Mouse (Mus musculus): ENCODE data around the gene Rac2. TPM values are rescaled to one million over a fixed set of nuclear protein-coding genes. Genes with fewer than 3 reads are reported as not detected.

Gene Rac2
- polyA plus RNA-seq, 1 experiment, result 187 TPM

DNA sequence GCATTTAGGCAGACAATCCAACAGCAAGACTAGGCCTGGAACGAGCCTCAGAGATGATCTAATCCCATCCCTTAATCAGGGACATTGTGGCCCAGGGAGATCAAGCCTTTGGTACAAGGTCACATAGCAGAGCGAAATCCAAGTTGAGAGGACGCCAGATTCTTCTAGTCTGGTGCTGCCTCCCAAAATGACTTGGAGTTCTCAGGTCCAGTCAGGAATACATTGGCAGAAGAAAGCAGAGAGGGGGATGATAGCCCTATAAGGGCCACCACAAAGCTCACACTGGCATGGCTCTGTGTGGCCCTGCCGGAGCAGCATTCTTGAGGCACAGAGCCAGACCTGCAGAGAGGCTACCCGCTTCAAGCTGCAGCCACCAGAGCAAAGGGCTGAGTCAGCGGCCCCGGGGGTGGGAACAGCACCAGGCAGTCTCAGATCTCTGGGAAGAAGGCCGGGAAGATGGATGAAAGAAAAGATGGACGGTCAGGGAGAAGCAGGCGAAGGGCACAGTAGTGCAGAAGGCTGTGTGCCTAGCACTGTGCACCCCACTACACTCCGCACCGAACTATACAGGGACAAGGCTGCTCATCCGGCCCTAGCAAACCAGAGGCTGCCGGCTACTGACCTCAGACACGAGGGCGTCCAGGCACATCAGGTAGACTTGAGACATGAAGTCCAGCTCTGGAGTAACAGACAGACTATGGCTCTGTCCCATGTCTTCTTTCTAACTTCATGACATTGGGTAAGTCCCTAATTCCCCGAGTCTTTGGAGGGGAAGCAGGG, 41.7 kb downstream of the Rac2 start, which contains the start of gene C1qtnf6:
TSS of gene C1qtnf6 (minus strand) at position 746 of the 780 bp plus-strand sequence.
- DNase-seq, result peak; percentile 47
- Histone ChIP-seq H3K4me3 (replicated peaks; ENCODE audit: extremely low read depth, low read depth, low read length) (peak within 1 kb of the TSS; percentile 36), H3K4me1 (ENCODE audit: control insufficient read depth, insufficient read depth, low read length) (peaks cover 12% of the 10 kb centered on the region; the same call in 1 of the 2 replicates)
- 57% methylated on average over 17 of the region's 17 CpGs for WGBS
- TF ChIP-seq POLR2A (IDR thresholded peaks at IDR 0.05; ENCODE audit: borderline replicate concordance, extremely low read depth, low read depth, low read length), result no peak
- TF ChIP-seq CTCF (IDR thresholded peaks at IDR 0.05; ENCODE audit: insufficient read depth, low read length), result no peak

DNA sequence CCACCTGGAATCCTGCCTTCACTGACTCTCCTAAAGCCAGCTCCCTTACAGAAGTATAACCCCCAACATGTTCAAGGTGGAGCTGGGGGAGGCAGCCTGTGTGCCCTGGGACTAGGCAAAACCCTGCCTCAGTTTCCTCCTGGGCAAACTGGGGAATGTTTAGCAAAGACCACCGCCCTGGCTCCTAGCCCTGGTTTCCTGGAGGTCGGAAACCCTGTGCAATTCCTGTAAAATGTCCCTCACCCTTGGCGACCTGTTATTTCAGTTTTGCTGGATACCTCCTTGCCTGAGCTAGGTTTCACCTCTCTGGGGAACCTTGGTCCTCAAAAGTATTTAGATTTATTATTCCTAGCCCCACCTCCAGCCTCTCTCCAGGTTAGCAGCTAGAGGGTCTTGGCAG, 42.4 kb downstream of the Rac2 start:
- TF ChIP-seq CTCF (IDR thresholded peaks at IDR 0.05; ENCODE audit: insufficient read depth, low read length), result no peak
- no peak for TF ChIP-seq POLR2A (IDR thresholded peaks at IDR 0.05; ENCODE audit: borderline replicate concordance, extremely low read depth, low read depth, low read length)
- WGBS, result 83% methylated on average over 3 of the region's 3 CpGs
- peaks cover 12% of the 10 kb centered on the region; the same call in 1 of the 2 replicates for H3K4me1 ChIP-seq (ENCODE audit: control insufficient read depth, insufficient read depth, low read length)
- H3K4me3 ChIP-seq (replicated peaks; ENCODE audit: extremely low read depth, low read depth, low read length), result no peak overlapping the region
- DNase-seq, result no peak

DNA sequence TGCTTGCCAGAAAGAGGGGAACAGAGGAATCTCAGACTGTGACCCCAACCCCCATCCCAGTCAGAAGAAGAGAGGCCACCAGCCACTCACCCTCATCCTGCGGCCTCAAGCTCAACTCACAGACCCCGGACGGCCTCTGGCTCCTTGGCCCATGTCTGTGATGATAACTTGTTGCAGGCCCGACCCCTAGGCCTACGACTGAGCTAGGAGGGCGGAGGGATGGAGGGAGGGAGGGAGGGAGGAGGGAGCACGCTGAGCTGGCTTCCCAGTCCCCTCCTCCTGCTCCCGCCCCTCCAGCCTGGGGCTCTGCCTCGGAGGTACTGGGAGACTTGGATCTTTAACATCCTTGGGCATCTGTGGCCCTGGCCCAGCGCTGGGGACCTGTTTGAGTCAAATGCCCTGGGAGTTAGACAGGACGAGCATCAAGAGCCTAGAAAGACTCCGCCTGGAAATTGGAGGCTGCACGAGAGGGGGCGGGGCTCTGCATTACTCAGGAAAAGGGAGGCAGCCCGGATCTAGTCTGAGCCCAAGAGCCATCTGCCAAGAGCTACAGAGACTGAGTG, 43.1 kb downstream of the Rac2 start:
- WGBS, result 17% methylated on average over 15 of the region's 15 CpGs
- Histone ChIP-seq H3K4me3 (replicated peaks; ENCODE audit: extremely low read depth, low read depth, low read length) (peak overlapping the region; percentile 62), H3K4me1 (ENCODE audit: control insufficient read depth, insufficient read depth, low read length) (peaks cover 12% of the 10 kb centered on the region; the same call in 1 of the 2 replicates)
- peak; percentile 70 for DNase-seq
- TF ChIP-seq CTCF (IDR thresholded peaks at IDR 0.05; ENCODE audit: insufficient read depth, low read length), result no peak
- peak; percentile 64; the same call in 1 of the 2 replicates for TF ChIP-seq POLR2A (IDR thresholded peaks at IDR 0.05; ENCODE audit: borderline replicate concordance, extremely low read depth, low read depth, low read length)

DNA sequence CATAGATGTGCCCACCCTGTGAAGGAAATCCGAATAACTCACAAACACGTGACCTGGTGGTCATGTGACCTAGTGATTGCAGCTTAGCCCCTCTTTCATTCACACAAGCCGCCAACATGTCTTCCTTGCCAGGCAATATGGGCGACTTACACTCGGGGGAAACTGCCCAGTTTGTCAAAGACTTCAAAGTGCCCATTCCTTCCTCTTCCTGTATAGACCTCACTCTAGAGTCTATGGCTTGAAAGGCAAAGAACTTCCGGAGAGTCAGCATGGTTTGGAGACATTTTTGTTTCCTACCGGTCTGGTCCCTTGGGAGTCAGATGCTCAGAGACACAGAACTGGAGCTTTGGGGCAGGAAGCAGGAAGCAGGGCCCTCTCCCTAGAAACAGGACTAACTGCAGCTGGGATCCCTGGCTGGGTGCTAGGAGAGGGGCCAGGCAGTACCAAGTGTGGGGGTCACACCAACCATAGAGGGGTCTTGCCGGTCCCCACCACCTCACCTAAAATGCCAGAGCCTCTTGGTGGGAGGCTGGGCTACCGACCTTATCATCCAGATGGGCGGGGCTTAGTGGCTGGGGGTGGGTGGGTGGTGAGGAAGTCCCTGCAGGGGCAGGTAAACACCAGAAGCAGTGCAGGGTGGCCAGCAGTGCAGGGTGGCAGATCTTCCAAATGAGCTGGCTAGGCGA, 43.7 kb downstream of the Rac2 start:
- Histone ChIP-seq H3K4me3 (replicated peaks; ENCODE audit: extremely low read depth, low read depth, low read length) (peak overlapping the region; percentile 62), H3K4me1 (ENCODE audit: control insufficient read depth, insufficient read depth, low read length) (peaks cover 12% of the 10 kb centered on the region; the same call in 1 of the 2 replicates)
- TF ChIP-seq CTCF (IDR thresholded peaks at IDR 0.05; ENCODE audit: insufficient read depth, low read length), result no peak
- TF ChIP-seq POLR2A (IDR thresholded peaks at IDR 0.05; ENCODE audit: borderline replicate concordance, extremely low read depth, low read depth, low read length), result no peak
- DNase-seq, result peak; percentile 17
- WGBS, result 20% methylated on average over 11 of the region's 11 CpGs

DNA sequence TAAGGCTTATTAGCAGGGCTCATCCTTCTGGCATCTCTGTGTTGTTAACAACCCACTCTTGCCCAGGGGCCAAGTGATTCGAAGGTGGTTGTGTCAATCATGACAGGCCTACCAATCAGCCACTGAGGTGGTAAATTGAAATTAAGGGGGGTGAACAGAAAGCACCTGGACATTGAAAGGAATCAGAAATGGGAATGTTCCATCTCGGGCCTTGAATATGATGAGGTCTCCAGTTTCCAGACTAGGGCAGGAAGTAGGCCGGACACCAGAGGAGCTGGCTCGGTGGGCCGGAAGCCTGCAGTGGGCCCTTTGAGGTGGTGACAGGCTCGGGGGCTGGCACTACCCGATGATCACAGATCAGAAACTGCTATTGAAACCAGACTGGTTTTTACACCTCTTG, 44.6 kb downstream of the Rac2 start:
- Histone ChIP-seq H3K4me3 (replicated peaks; ENCODE audit: extremely low read depth, low read depth, low read length) (no peak overlapping the region), H3K4me1 (ENCODE audit: control insufficient read depth, insufficient read depth, low read length) (peaks cover 12% of the 10 kb centered on the region; the same call in 1 of the 2 replicates)
- 42% methylated on average over 7 of the region's 7 CpGs for WGBS
- TF ChIP-seq POLR2A (IDR thresholded peaks at IDR 0.05; ENCODE audit: borderline replicate concordance, extremely low read depth, low read depth, low read length) (no peak), CTCF (IDR thresholded peaks at IDR 0.05; ENCODE audit: insufficient read depth, low read length) (no peak)
- DNase-seq, result no peak

DNA sequence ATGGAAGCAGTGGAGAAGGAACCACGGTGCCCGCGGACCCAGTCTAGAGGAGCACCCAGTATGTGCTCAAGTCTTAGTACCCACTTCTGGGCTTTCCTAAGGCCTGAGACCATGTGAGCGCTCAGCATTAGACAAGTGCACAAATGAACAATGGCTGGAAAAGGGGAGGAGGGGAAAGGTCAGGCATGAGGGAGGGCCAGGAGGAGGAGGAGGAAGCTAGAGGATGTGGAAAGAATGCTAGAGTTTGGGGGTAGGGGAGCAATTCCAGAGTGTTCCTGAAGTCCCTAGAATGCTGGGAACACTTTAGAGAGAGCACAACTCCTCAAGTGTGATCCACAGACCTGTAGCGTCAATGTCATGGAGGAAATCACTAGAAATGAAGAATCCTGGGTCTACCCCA, 48.4 kb downstream of the Rac2 start:
- 86% methylated on average over 5 of the region's 5 CpGs for WGBS
- no peak for DNase-seq

DNA sequence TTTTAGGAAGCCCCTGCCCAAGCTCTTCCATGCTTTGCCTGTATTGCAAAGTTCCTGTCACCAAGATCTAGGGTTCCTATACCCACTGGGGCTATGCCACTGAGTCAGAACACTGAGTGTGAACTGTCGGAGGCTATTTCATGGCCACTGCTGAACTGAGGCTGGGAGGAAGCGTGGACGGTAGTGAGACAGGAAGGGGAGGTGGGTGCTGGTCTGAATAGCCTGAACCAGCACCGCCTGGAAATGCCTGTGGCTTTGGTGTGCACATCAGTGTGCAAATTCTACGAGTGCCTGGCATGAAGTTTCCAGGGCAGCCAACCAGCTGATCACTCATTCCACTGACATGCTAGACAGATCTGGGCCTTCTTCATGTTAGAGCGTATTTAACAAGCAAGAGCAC, 50.7 kb downstream of the Rac2 start:
- DNase-seq, result no peak
- Histone ChIP-seq H3K4me1 (ENCODE audit: control insufficient read depth, insufficient read depth, low read length) (peaks cover 4% of the 10 kb centered on the region; the same call in 1 of the 2 replicates), H3K4me3 (replicated peaks; ENCODE audit: extremely low read depth, low read depth, low read length) (no peak overlapping the region)
- 55% methylated on average over 6 of the region's 6 CpGs for WGBS
- TF ChIP-seq POLR2A (IDR thresholded peaks at IDR 0.05; ENCODE audit: borderline replicate concordance, extremely low read depth, low read depth, low read length), result no peak
- TF ChIP-seq CTCF (IDR thresholded peaks at IDR 0.05; ENCODE audit: insufficient read depth, low read length), result no peak

More for the DNA sequence above, 48.4 kb downstream of the Rac2 start:
- TF ChIP-seq POLR2A (IDR thresholded peaks at IDR 0.05; ENCODE audit: borderline replicate concordance, extremely low read depth, low read depth, low read length), result no peak
- no peak for TF ChIP-seq CTCF (IDR thresholded peaks at IDR 0.05; ENCODE audit: insufficient read depth, low read length)
- Histone ChIP-seq H3K4me1 (ENCODE audit: control insufficient read depth, insufficient read depth, low read length) (peaks cover 6% of the 10 kb centered on the region), H3K4me3 (replicated peaks; ENCODE audit: extremely low read depth, low read depth, low read length) (no peak overlapping the region)

DNA sequence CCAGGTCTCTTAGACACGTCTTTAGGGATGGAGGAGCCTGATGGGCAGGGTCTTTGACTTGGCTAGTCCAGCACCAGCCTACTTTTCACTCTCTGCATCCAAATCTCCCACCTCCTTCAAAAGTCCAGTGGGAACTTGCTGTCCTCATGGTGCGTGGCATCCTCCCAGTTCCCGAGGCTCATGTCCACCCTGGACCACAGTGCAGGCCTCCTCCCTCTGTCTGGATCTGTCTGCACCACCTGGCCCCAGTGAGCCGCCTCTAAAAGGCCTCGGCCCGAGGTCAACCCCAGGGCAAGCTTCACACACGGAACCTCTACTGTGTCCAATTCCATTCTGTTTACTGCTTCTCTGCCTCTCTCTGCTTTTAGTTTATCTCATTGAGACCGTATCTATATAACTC, 51.3 kb downstream of the Rac2 start:
- Histone ChIP-seq H3K4me1 (ENCODE audit: control insufficient read depth, insufficient read depth, low read length) (peaks cover 4% of the 10 kb centered on the region; the same call in 1 of the 2 replicates), H3K4me3 (replicated peaks; ENCODE audit: extremely low read depth, low read depth, low read length) (no peak overlapping the region)
- TF ChIP-seq CTCF (IDR thresholded peaks at IDR 0.05; ENCODE audit: insufficient read depth, low read length) (no peak), POLR2A (IDR thresholded peaks at IDR 0.05; ENCODE audit: borderline replicate concordance, extremely low read depth, low read depth, low read length) (no peak)
- 68% methylated on average over 8 of the region's 8 CpGs for WGBS
- DNase-seq, result no peak

DNA sequence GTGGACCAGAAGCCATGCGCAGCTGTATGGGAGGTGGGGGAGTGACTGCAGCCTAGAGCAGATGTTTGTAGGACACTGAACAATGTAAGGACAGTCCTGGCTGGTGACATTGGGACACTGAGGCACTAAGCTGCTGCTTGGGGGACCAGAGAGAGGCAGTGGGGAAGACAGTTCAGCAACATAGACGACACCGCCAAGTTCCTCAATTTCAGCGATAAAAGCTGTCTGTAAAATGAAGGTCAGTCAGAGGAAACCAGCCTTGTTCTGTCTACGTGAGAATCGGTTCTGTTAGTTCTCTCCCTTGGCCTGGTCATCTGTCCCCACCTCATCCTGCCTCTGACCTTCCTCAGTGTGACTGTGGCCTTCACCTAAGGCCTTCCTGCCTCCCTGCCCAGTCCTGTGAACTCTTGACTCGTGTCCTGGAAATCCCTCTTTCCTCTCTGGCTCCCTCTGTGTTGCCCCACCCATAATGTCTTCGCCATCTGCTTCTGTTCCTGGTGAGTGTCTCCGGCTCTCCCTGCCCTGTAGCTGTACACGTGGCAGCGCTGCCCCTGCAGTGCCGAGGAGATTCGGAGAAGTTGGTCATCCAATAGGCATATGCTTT, 52.4 kb downstream of the Rac2 start:
- Histone ChIP-seq H3K4me3 (replicated peaks; ENCODE audit: extremely low read depth, low read depth, low read length) (no peak overlapping the region), H3K4me1 (ENCODE audit: control insufficient read depth, insufficient read depth, low read length) (peaks cover 4% of the 10 kb centered on the region; the same call in 1 of the 2 replicates)
- WGBS, result 33% methylated on average over 13 of the region's 13 CpGs
- TF ChIP-seq POLR2A (IDR thresholded peaks at IDR 0.05; ENCODE audit: borderline replicate concordance, extremely low read depth, low read depth, low read length) (no peak), CTCF (IDR thresholded peaks at IDR 0.05; ENCODE audit: insufficient read depth, low read length) (no peak)
- no peak for DNase-seq
